Mouse (Mus musculus): ENCODE data around the gene Rsph3b. TPM values are rescaled to one million over a fixed set of nuclear protein-coding genes. Genes with fewer than 3 reads are reported as not detected.
"Not testable (repeated sequence)": the region's sequence is repeated elsewhere in the genome, so short reads cannot be mapped to it uniquely, and the experiment has no call there.

Gene Rsph3b
- polyA plus RNA-seq, 1 experiment from 2014 or later, result 45.7 TPM

GRCm38 (mm10) chr17:6920351-6920894 lies 28.1 kb downstream of the Rsph3b start:
- H3K4me1 ChIP-seq; H3K9me3 ChIP-seq (replicated peaks); H3K27me3 ChIP-seq; H3K27ac ChIP-seq; ATAC-seq (ENCODE audit: low FRiP score); H3K9ac ChIP-seq; H3K4me3 ChIP-seq; H3K4me2 ChIP-seq (replicated peaks); H3K36me3 ChIP-seq: not testable (repeated sequence)
- WGBS, result 96% methylated on average over 7 of the region's 7 CpGs

- not testable (repeated sequence) for H3K9me3 ChIP-seq (replicated peaks); H3K36me3 ChIP-seq; H3K4me2 ChIP-seq (replicated peaks); H3K27ac ChIP-seq; H3K4me3 ChIP-seq; H3K27me3 ChIP-seq; H3K9ac ChIP-seq; H3K4me1 ChIP-seq; ATAC-seq (ENCODE audit: low FRiP score)
- WGBS, result 87% methylated on average over 3 of the region's 3 CpGs
Observed at GRCm38 (mm10) chr17:6919388-6919787, 29.1 kb downstream of the Rsph3b start.

- H3K4me3 ChIP-seq; ATAC-seq (ENCODE audit: low FRiP score); H3K4me1 ChIP-seq; H3K36me3 ChIP-seq; H3K27ac ChIP-seq; H3K9me3 ChIP-seq (replicated peaks); H3K27me3 ChIP-seq; H3K4me2 ChIP-seq (replicated peaks); H3K9ac ChIP-seq: not testable (repeated sequence)
- whole genome bisulfite sequencing, result 96% methylated on average over 4 of the region's 4 CpGs
Observed at GRCm38 (mm10) chr17:6915282-6915681, 33.2 kb downstream of the Rsph3b start.

GRCm38 (mm10) chr17:6914066-6914465 lies 34.4 kb downstream of the Rsph3b start:
- not testable (repeated sequence) for H3K4me2 ChIP-seq (replicated peaks); H3K9ac ChIP-seq; H3K4me3 ChIP-seq; H3K27ac ChIP-seq; H3K27me3 ChIP-seq; H3K4me1 ChIP-seq; ATAC-seq (ENCODE audit: low FRiP score); H3K36me3 ChIP-seq; H3K9me3 ChIP-seq (replicated peaks)
- WGBS, result 80% methylated on average over 1 of the region's 6 CpGs

- not testable (repeated sequence) for H3K36me3 ChIP-seq; H3K9me3 ChIP-seq (replicated peaks); H3K4me1 ChIP-seq; H3K9ac ChIP-seq; H3K4me2 ChIP-seq (replicated peaks); H3K27me3 ChIP-seq; H3K4me3 ChIP-seq; ATAC-seq (ENCODE audit: low FRiP score); H3K27ac ChIP-seq
- WGBS, result 97% methylated on average over 1 of the region's 2 CpGs
Observed at GRCm38 (mm10) chr17:6900361-6900760, 48.1 kb downstream of the Rsph3b start.

GRCm38 (mm10) chr17:6897996-6898562 lies 50.4 kb downstream of the Rsph3b start:
- H3K4me2 ChIP-seq (replicated peaks); H3K36me3 ChIP-seq; H3K4me3 ChIP-seq; H3K9me3 ChIP-seq (replicated peaks); H3K27me3 ChIP-seq; H3K9ac ChIP-seq; H3K27ac ChIP-seq; H3K4me1 ChIP-seq; ATAC-seq (ENCODE audit: low FRiP score): not testable (repeated sequence)
- WGBS, result 64% methylated on average over 6 of the region's 7 CpGs

GRCm38 (mm10) chr17:6896756-6897155 lies 51.7 kb downstream of the Rsph3b start:
- Histone ChIP-seq H3K27me3 (no peaks in the 10 kb centered on the region), H3K9me3 (replicated peaks) (no peaks in the 10 kb centered on the region), H3K4me1 (no peaks in the 10 kb centered on the region), H3K4me2 (replicated peaks) (no peak overlapping the region), H3K27ac (no peak overlapping the region), H3K4me3 (no peak overlapping the region), H3K9ac (no peak overlapping the region), H3K36me3 (no peaks in the 10 kb centered on the region)
- WGBS, result 55% methylated on average over 4 of the region's 4 CpGs
- ATAC-seq (ENCODE audit: low FRiP score), result no peak

GRCm38 (mm10) chr17:6893332-6893731 lies 55.1 kb downstream of the Rsph3b start:
- H3K9ac ChIP-seq, result no peak overlapping the region
- no peak overlapping the region for H3K4me2 ChIP-seq (replicated peaks)
- H3K27me3 ChIP-seq, result no peaks in the 10 kb centered on the region
- no peaks in the 10 kb centered on the region for H3K9me3 ChIP-seq (replicated peaks)
- 71% methylated on average over 10 of the region's 10 CpGs for WGBS
- H3K4me3 ChIP-seq, result no peak overlapping the region
- no peak overlapping the region for H3K27ac ChIP-seq
- ATAC-seq (ENCODE audit: low FRiP score), result no peak
- no peaks in the 10 kb centered on the region for H3K36me3 ChIP-seq
- H3K4me1 ChIP-seq, result no peaks in the 10 kb centered on the region

- no peak for ATAC-seq (ENCODE audit: low FRiP score)
- WGBS, result 74% methylated on average over 7 of the region's 7 CpGs
Observed at GRCm38 (mm10) chr17:6891966-6892934, 56.2 kb downstream of the Rsph3b start.

GRCm38 (mm10) chr17:6886445-6886844 lies 62.0 kb downstream of the Rsph3b start:
- no peaks in the 10 kb centered on the region for H3K36me3 ChIP-seq
- H3K27me3 ChIP-seq, result no peaks in the 10 kb centered on the region
- no peaks in the 10 kb centered on the region for H3K4me1 ChIP-seq
- no peak overlapping the region for H3K27ac ChIP-seq
- ATAC-seq (ENCODE audit: low FRiP score), result no peak
- no peaks in the 10 kb centered on the region for H3K9me3 ChIP-seq (replicated peaks)
- 88% methylated on average over 1 of the region's 1 CpGs for WGBS
- H3K4me2 ChIP-seq (replicated peaks), result no peak overlapping the region
- no peak overlapping the region for H3K4me3 ChIP-seq
- no peak overlapping the region for H3K9ac ChIP-seq

More at GRCm38 (mm10) chr17:6891966-6892934, 56.2 kb downstream of the Rsph3b start:
- no peaks in the 10 kb centered on the region for H3K36me3 ChIP-seq
- no peaks in the 10 kb centered on the region for H3K9me3 ChIP-seq (replicated peaks)
- no peak overlapping the region for H3K4me2 ChIP-seq (replicated peaks)
- H3K27ac ChIP-seq, result no peak overlapping the region
- H3K4me3 ChIP-seq, result no peak overlapping the region
- no peaks in the 10 kb centered on the region for H3K27me3 ChIP-seq
- H3K4me1 ChIP-seq, result no peaks in the 10 kb centered on the region
- no peak overlapping the region for H3K9ac ChIP-seq

GRCm38 (mm10) chr17:6884531-6884930 lies 64.0 kb downstream of the Rsph3b start:
- Histone ChIP-seq H3K4me2 (replicated peaks) (no peak overlapping the region), H3K4me1 (no peaks in the 10 kb centered on the region), H3K27ac (no peak overlapping the region), H3K36me3 (no peaks in the 10 kb centered on the region), H3K27me3 (no peaks in the 10 kb centered on the region), H3K9ac (no peak overlapping the region), H3K9me3 (replicated peaks) (no peaks in the 10 kb centered on the region), H3K4me3 (no peak overlapping the region)
- ATAC-seq (ENCODE audit: low FRiP score), result no peak
- WGBS, result 81% methylated on average over 1 of the region's 1 CpGs

GRCm38 (mm10) chr17:6881306-6881705 lies 67.2 kb downstream of the Rsph3b start:
- ATAC-seq (ENCODE audit: low FRiP score), result no peak
- Histone ChIP-seq H3K9me3 (replicated peaks) (no peaks in the 10 kb centered on the region), H3K27ac (no peak overlapping the region), H3K9ac (no peak overlapping the region), H3K36me3 (no peaks in the 10 kb centered on the region), H3K4me1 (no peaks in the 10 kb centered on the region), H3K4me2 (replicated peaks) (no peak overlapping the region), H3K27me3 (no peaks in the 10 kb centered on the region), H3K4me3 (no peak overlapping the region)
- WGBS, result 89% methylated on average over 6 of the region's 6 CpGs
